Mouse (Mus musculus) forebrain, embryonic 13.5 days (tissue): Measurements from ENCODE around the gene Olfr553. TPM values are rescaled to one million over a fixed set of nuclear protein-coding genes. Genes with fewer than 3 reads are reported as not detected.

Experiments
- ATAC-seq: fragments of 200-750 bp; cut with Nextera tagmentation; 2 replicates; pipeline ENCODE4 v1.8.0; 2017
- H3K27ac ChIP-seq: fragments of 300-500 bp; sonication (generic); 2 replicates; pipeline ENCODE4 v1.5.1; 2015; ENCODE audit warnings: inconsistent platforms, mild to moderate bottlenecking, moderate library complexity
- H3K27me3 ChIP-seq: fragments of 300-500 bp; sonication (generic); 2 replicates; pipeline ENCODE4 v1.6.1; 2015; ENCODE audit warnings: mild to moderate bottlenecking, inconsistent platforms
- H3K36me3 ChIP-seq: fragments of 300-500 bp; sonication (generic); 2 replicates; pipeline ENCODE4 v1.6.1; 2015; ENCODE audit warnings: mild to moderate bottlenecking, inconsistent platforms; ENCODE audit not compliant: poor library complexity, severe bottlenecking
- H3K4me1 ChIP-seq: fragments of 300-500 bp; sonication (generic); 2 replicates; pipeline ENCODE4 v1.6.1; 2015; ENCODE audit warnings: inconsistent platforms
- H3K4me2 ChIP-seq: fragments of 300-500 bp; sonication (generic); 2 replicates; pipeline ENCODE4 v1.6.1; 2015; ENCODE audit warnings: inconsistent platforms, mild to moderate bottlenecking, moderate library complexity
- H3K4me3 ChIP-seq: fragments of 300-500 bp; sonication (generic); 2 replicates; pipeline ENCODE4 v1.5.1; 2015; ENCODE audit warnings: mild to moderate bottlenecking, inconsistent platforms
- H3K9ac ChIP-seq: fragments of 300-500 bp; sonication (generic); 2 replicates; pipeline ENCODE4 v1.6.1; 2015; ENCODE audit warnings: mild to moderate bottlenecking, inconsistent platforms
- H3K9me3 ChIP-seq: fragments of 300-500 bp; sonication (generic); replicated peaks from 2 replicates; pipeline ENCODE4 v1.6.1; 2016; ENCODE audit warnings: inconsistent platforms
- WGBS: fragments of 180-500 bp; shearing (Covaris S2); methylation state at CpG from one replicate; pipeline ENCODE4 v1.1.7; 2015; 5-methylcytosine and 5-hydroxymethylcytosine counted together
- polyA plus RNA-seq: library from polyadenylated mRNA; unstranded; fragments of >200 nt; fragmentation: Nextera tagmentation; extraction: Ambion mirVana; gene quantifications from 2 replicates; pipeline ENCODE4 v1.2.1, GENCODE M21; 2015

Olfr553 gene
- polyA plus RNA-seq, 1 experiment from 2014 or later: not detected

GRCm38 (mm10) chr7:102573174-102573830 lies 44.7 kb downstream of the Olfr553 start:
- Histone ChIP-seq H3K9me3 (no peaks in the 10 kb centered on the region), H3K4me2 (no peak overlapping the region), H3K4me3 (no peak overlapping the region), H3K4me1 (0 out of 2 replicates have a peak, but pooled peaks cover 5% of the 10 kb centered on the region), H3K36me3 (no peaks in the 10 kb centered on the region), H3K9ac (no peak overlapping the region), H3K27me3 (no peaks in the 10 kb centered on the region), H3K27ac (no peak overlapping the region)
- ATAC-seq: no peak
- 71% methylated on average over 3 of the region's 3 CpGs for whole genome bisulfite sequencing

- Histone ChIP-seq H3K27ac (no peak within 1 kb of the TSS), H3K4me3 (no peak within 1 kb of the TSS), H3K4me1 (0 out of 2 replicates have a peak, but pooled peaks cover 5% of the 10 kb centered on the region), H3K36me3 (no peaks in the 10 kb centered on the region), H3K9ac (no peak within 1 kb of the TSS), H3K27me3 (no peaks in the 10 kb centered on the region), H3K4me2 (no peak within 1 kb of the TSS), H3K9me3 (no peaks in the 10 kb centered on the region)
- no peak for ATAC-seq
- WGBS: 94% methylated on average over 8 of the region's 8 CpGs
Observed at GRCm38 (mm10) chr7:102571142-102571541, 46.9 kb downstream of the Olfr553 start, which contains the start of gene Olfr550. Olfr550 (plus strand) TSS chr7:102571442.

DNA sequence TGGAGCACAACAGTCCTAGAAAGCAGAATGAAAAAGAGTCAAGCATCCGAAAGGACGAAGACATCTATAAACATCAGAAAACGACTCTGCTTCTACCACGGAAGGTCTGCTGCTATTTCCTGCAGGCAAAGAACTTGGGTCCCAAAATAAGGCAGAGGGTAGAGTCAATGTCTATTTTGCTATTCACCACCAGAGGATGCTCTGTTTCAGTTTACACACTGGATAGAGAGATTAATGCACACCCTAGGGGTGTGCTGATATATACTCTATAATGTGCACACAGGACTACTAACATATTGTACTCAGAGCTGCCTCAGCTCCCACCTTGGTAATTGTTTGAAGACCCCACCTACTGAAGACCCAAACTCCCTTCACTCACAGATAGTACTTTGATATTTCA lies 51.8 kb downstream of the Olfr553 start:
- no peaks in the 10 kb centered on the region for H3K27me3 ChIP-seq
- no peak for ATAC-seq
- no peaks in the 10 kb centered on the region for H3K9me3 ChIP-seq
- H3K9ac ChIP-seq: no peak overlapping the region
- H3K36me3 ChIP-seq: no peaks in the 10 kb centered on the region
- 91% methylated on average over 4 of the region's 4 CpGs for WGBS
- H3K4me2 ChIP-seq: no peak overlapping the region
- H3K4me3 ChIP-seq: no peak overlapping the region
- H3K4me1 ChIP-seq: no peaks in the 10 kb centered on the region
- H3K27ac ChIP-seq: no peak overlapping the region

- ATAC-seq: peak; percentile 83
- WGBS: 26% methylated on average over 10 of the region's 10 CpGs
- H3K4me3 ChIP-seq: peak within 1 kb of the TSS; percentile 30
- no peaks in the 10 kb centered on the region for H3K4me1 ChIP-seq
- H3K9ac ChIP-seq: no peak within 1 kb of the TSS; the same call in 1 of the 2 replicates
- no peak within 1 kb of the TSS for H3K27ac ChIP-seq
- no peaks in the 10 kb centered on the region for H3K9me3 ChIP-seq
- no peaks in the 10 kb centered on the region for H3K36me3 ChIP-seq
- no peaks in the 10 kb centered on the region for H3K27me3 ChIP-seq
- H3K4me2 ChIP-seq: peak within 1 kb of the TSS; percentile 45
Observed at GRCm38 (mm10) chr7:102564999-102565997, 52.7 kb downstream of the Olfr553 start, which contains the start of gene Trim21. Trim21 (minus strand) TSS chr7:102565486.

Other genes starting within 250 kb of the Olfr553 start
- gene Rrm1, start 176.5 kb downstream of the Olfr553 start, polyA plus RNA-seq: 151 and 171 TPM in 2 replicates
- gene Olfr543, start 136.5 kb downstream of the Olfr553 start, polyA plus RNA-seq: 0.82 and 0.89 TPM in 2 replicates
- 0.16 and 0.30 TPM in 2 replicates for gene Olfr544, start 129.9 kb downstream of the Olfr553 start, polyA plus RNA-seq
- gene Olfr545, start 118.6 kb downstream of the Olfr553 start, polyA plus RNA-seq: 0.21 and 0.30 TPM in 2 replicates
- gene Olfr547, start 83.5 kb downstream of the Olfr553 start, polyA plus RNA-seq: not detected in 2 replicates
- gene Olfr548-ps1, start 77.3 kb downstream of the Olfr553 start, polyA plus RNA-seq: not detected in 2 replicates
- gene Olfr549, start 68.3 kb downstream of the Olfr553 start, polyA plus RNA-seq: not detected in 2 replicates
- 0.09 TPM in 1 of 2 replicates, not detected in the other for gene Trim21, start 52.7 kb downstream of the Olfr553 start, polyA plus RNA-seq
- gene Olfr550, start 46.8 kb downstream of the Olfr553 start, polyA plus RNA-seq: not detected in 2 replicates
- gene Olfr551, start 26.3 kb downstream of the Olfr553 start, polyA plus RNA-seq: not detected in 2 replicates
- not detected in 2 replicates for gene Olfr552, start 20.4 kb downstream of the Olfr553 start, polyA plus RNA-seq
- not detected in 2 replicates for gene Olfr554, start 20.2 kb upstream of the Olfr553 start, polyA plus RNA-seq
- gene Olfr555, start 40.6 kb upstream of the Olfr553 start, polyA plus RNA-seq: not detected in 2 replicates
- not detected in 2 replicates for gene Olfr556, start 46.7 kb upstream of the Olfr553 start, polyA plus RNA-seq
- 5.2 and 6.5 TPM in 2 replicates for gene Trim68, start 69.1 kb upstream of the Olfr553 start, polyA plus RNA-seq
- not detected in 2 replicates for gene Olfr557, start 77.7 kb upstream of the Olfr553 start, polyA plus RNA-seq
- gene Olfr558, start 84.0 kb upstream of the Olfr553 start, polyA plus RNA-seq: not detected in 2 replicates
- not detected in 2 replicates for gene Olfr33, start 100.9 kb upstream of the Olfr553 start, polyA plus RNA-seq
- not detected in 2 replicates for gene Olfr559, start 109.3 kb upstream of the Olfr553 start, polyA plus RNA-seq
- not detected in 2 replicates for gene Olfr560, start 141.1 kb upstream of the Olfr553 start, polyA plus RNA-seq
- gene Olfr78, start 141.3 kb upstream of the Olfr553 start, polyA plus RNA-seq: not detected in 2 replicates
- gene Olfr561, start 153.0 kb upstream of the Olfr553 start, polyA plus RNA-seq: not detected in 2 replicates
- not detected in 2 replicates for gene Olfr564, start 185.3 kb upstream of the Olfr553 start, polyA plus RNA-seq
- not detected in 2 replicates for gene Olfr566, start 240.5 kb upstream of the Olfr553 start, polyA plus RNA-seq